Comparison of ENCODE assay signal across 7 mouse cellular contexts in genomic region chrX:13281329-13282088, GRCm38 (mm10). TPM values are rescaled to one million over a fixed set of nuclear protein-coding genes. Genes with fewer than 3 reads are reported as not detected.
A peak's percentile ranks its signal among the peaks of the same experiment; 100 is the strongest.
DNase-seq lines count a peak whose midpoint lies in the region; ATAC-seq and TF ChIP-seq lines count a peak whose summit lies in the region.

No protein-coding gene starts in this region.

- no peaks in the 10 kb centered on the region for H3K27me3 ChIP-seq in embryonic facial prominence, embryonic 11.5 days (ENCODE audit: control insufficient read depth, insufficient read depth, low read length)
- no peaks in the 10 kb centered on the region for H3K27me3 ChIP-seq in heart, adult 2 months (ENCODE audit: control insufficient read depth, insufficient read depth, low read length)
- H3K27me3 ChIP-seq in limb, embryonic 13.5 days, result no peaks in the 10 kb centered on the region
- H3K27me3 ChIP-seq in midbrain, embryonic 14.5 days (ENCODE audit: control insufficient read depth, insufficient read depth, low read length), result no peaks in the 10 kb centered on the region

- peak; percentile 75 for ATAC-seq in embryonic facial prominence, embryonic 11.5 days (replicated peaks; ENCODE audit: insufficient number of reproducible peaks, low FRiP score, low TSS enrichment, low read depth)
- peak; percentile 65 for ATAC-seq in limb, embryonic 13.5 days (ENCODE audit: low FRiP score, low read depth)
- ATAC-seq in midbrain, embryonic 14.5 days (ENCODE audit: low FRiP score, low TSS enrichment), result peak; percentile 77

- no peaks in the 10 kb centered on the region for H3K9me3 ChIP-seq in embryonic facial prominence, embryonic 11.5 days (replicated peaks; ENCODE audit: control insufficient read depth, low read length)
- H3K9me3 ChIP-seq in limb, embryonic 13.5 days, result no peaks in the 10 kb centered on the region
- H3K9me3 ChIP-seq in midbrain, embryonic 14.5 days (ENCODE audit: control insufficient read depth, low read length), result no peaks in the 10 kb centered on the region

- H3K79me2 ChIP-seq in heart, adult 2 months (replicated peaks; ENCODE audit: control insufficient read depth, insufficient read depth, low read length), result no peaks in the 10 kb centered on the region; the same call in 1 of the 2 replicates

- no peak for TF ChIP-seq CTCF in heart, adult 2 months (IDR thresholded peaks at IDR 0.05)

- DNase-seq in adrenal gland, postnatal 25 days, result peak; percentile 68
- peak; percentile 69 for DNase-seq in embryonic facial prominence, embryonic 11.5 days (ENCODE audit: low spot score)
- peak; percentile 80 to 84 for DNase-seq in heart, adult 2 months
- DNase-seq in kidney, adult 8-10 months, result peak; percentile 49 to 72
- DNase-seq in midbrain, embryonic 14.5 days, result peak; percentile 83
- DNase-seq in spleen, adult 18-20 months, result peak; percentile 57 to 60

- WGBS in embryonic facial prominence, embryonic 11.5 days, result 2% methylated on average over 72 of the region's 89 CpGs
- WGBS in heart, adult 2 months, result under 1% methylated on average over 62 of the region's 89 CpGs
- 2% methylated on average over 65 of the region's 89 CpGs for WGBS in limb, embryonic 13.5 days
- WGBS in midbrain, embryonic 14.5 days, result under 1% methylated on average over 76 of the region's 89 CpGs

- H3K27ac ChIP-seq in embryonic facial prominence, embryonic 11.5 days (replicated peaks; ENCODE audit: low read depth, low read length), result peak overlapping the region; percentile 86
- peak overlapping the region; percentile 100 for H3K27ac ChIP-seq in heart, adult 2 months
- H3K27ac ChIP-seq in limb, embryonic 13.5 days, result peak overlapping the region; percentile 98
- H3K27ac ChIP-seq in midbrain, embryonic 14.5 days (replicated peaks; ENCODE audit: low read depth, low read length), result peak overlapping the region; percentile 97

- intact Hi-C loops in heart, adult 2 months (cut with DNase I), result loop anchor here (2.0 to 5.0 kb wide), 7 partner anchors 39 to 519 kb away; partner anchors contain the start of genes Med14 and Usp9x

- H3K4me3 ChIP-seq in embryonic facial prominence, embryonic 11.5 days (ENCODE audit: low read depth, low read length), result peak overlapping the region; percentile 63
- H3K4me3 ChIP-seq in heart, adult 2 months, result peak overlapping the region; percentile 99
- H3K4me3 ChIP-seq in limb, embryonic 13.5 days, result peak overlapping the region; percentile 82
- peak overlapping the region; percentile 90 for H3K4me3 ChIP-seq in midbrain, embryonic 14.5 days (replicated peaks; ENCODE audit: low read depth, low read length)

- H3K4me1 ChIP-seq in embryonic facial prominence, embryonic 11.5 days (ENCODE audit: control insufficient read depth, insufficient read depth, low read length), result no peaks in the 10 kb centered on the region
- H3K4me1 ChIP-seq in heart, adult 2 months (ENCODE audit: control insufficient read depth, insufficient read depth, low read length), result no peaks in the 10 kb centered on the region
- peaks cover 13% of the 10 kb centered on the region for H3K4me1 ChIP-seq in limb, embryonic 13.5 days
- peaks cover 21% of the 10 kb centered on the region for H3K4me1 ChIP-seq in midbrain, embryonic 14.5 days (ENCODE audit: control insufficient read depth, insufficient read depth, low read length)

- H3K9ac ChIP-seq in embryonic facial prominence, embryonic 11.5 days (replicated peaks; ENCODE audit: low read length), result peak overlapping the region; percentile 87
- peak overlapping the region; percentile 92 for H3K9ac ChIP-seq in heart, adult 2 months (ENCODE audit: low read depth, low read length)
- H3K9ac ChIP-seq in limb, embryonic 13.5 days, result peak overlapping the region; percentile 98
- H3K9ac ChIP-seq in midbrain, embryonic 14.5 days (replicated peaks; ENCODE audit: low read length), result peak overlapping the region; percentile 98

- TF ChIP-seq EP300 in heart, adult 2 months (IDR thresholded peaks at IDR 0.05; ENCODE audit: insufficient read depth, low read depth, low read length), result no peak

- no peak for TF ChIP-seq POLR2A in heart, adult 2 months (IDR thresholded peaks at IDR 0.05; ENCODE audit: insufficient read depth, low read depth, low read length)

- H3K4me2 ChIP-seq in embryonic facial prominence, embryonic 11.5 days (ENCODE audit: low read depth, low read length), result peak overlapping the region; percentile 33
- H3K4me2 ChIP-seq in limb, embryonic 13.5 days (replicated peaks), result peak overlapping the region; percentile 78
- peak overlapping the region; percentile 74 for H3K4me2 ChIP-seq in midbrain, embryonic 14.5 days (ENCODE audit: low read length)

- H3K36me3 ChIP-seq in embryonic facial prominence, embryonic 11.5 days (replicated peaks; ENCODE audit: control insufficient read depth, insufficient read depth, low read depth, low read length), result no peaks in the 10 kb centered on the region; the same call in 1 of the 2 replicates
- H3K36me3 ChIP-seq in heart, adult 2 months (ENCODE audit: control insufficient read depth, insufficient read depth, low read length), result peaks cover 19% of the 10 kb centered on the region
- peaks cover 20% of the 10 kb centered on the region for H3K36me3 ChIP-seq in limb, embryonic 13.5 days
- peaks cover 30% of the 10 kb centered on the region for H3K36me3 ChIP-seq in midbrain, embryonic 14.5 days (ENCODE audit: control insufficient read depth, insufficient read depth, low read length)

RNA-seq across cellular contexts. Expression of gene Ddx3x, which starts 0.7 kb away (rescaled TPM):
- 381 and 382 TPM in 2 replicates for total RNA-seq in adrenal gland, postnatal 25 days (2021)
- 196 and 219 TPM in 2 replicates for polyA plus RNA-seq in embryonic facial prominence, embryonic 11.5 days (2014; fragmentation: Nextera tagmentation; extraction: Ambion mirVana)
- 100 to 1,000 TPM; 142 to 176 TPM for total RNA-seq in heart, adult 2 months (2021)
- 21.9 and 57.2 TPM in 2 replicates for polyA plus RNA-seq in heart, adult 2 months (2012; rRNA removed)
- polyA plus RNA-seq in limb, embryonic 13.5 days (2015; fragmentation: Nextera tagmentation; extraction: Ambion mirVana), result 144 TPM in 2 replicates
- polyA plus RNA-seq in midbrain, embryonic 14.5 days (2014; fragmentation: Nextera tagmentation; extraction: Ambion mirVana), result 116 and 142 TPM in 2 replicates

Comparison
In these comparisons a context has a peak if more than half of its experiments do, and no peak if none do; other contexts are left out.
1. Peak in every context shown above with its lines: DNase-seq, ATAC-seq, H3K4me3 ChIP-seq and H3K27ac ChIP-seq.